Mouse (Mus musculus): ENCODE data around the gene Arid1b. TPM values are rescaled to one million over a fixed set of nuclear protein-coding genes. Genes with fewer than 3 reads are reported as not detected.

The Arid1b gene
- polyA plus RNA-seq, 1 experiment from 2014 or later = 8.7 TPM

DNA sequence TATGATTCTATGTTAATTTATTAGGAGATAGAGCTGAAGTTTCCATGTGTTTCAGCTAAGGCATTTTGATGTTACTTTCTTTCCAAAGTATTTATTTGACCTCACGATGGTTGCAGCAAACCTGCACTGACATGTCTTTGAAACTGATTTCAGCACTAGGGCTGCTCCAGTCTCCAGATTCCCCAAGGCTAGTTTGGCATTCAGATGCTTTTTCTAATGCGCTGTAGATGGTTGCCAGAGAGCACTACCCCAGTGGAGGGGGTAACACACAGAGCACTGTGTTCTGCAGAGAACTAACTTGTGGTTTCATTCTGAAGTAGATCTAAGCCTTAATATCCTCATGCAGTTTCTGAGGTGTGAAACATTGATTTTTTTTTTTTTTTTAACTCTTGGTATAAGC is 250.4 kb downstream of the Arid1b start:
- no peak overlapping the region for H3K4me3 ChIP-seq (ENCODE audit: control insufficient read depth in 1 of 2, insufficient read depth in 1 of 2, low read depth in 1 of 2, low read length in 2 of 2)
- no peak overlapping the region for H3K4me2 ChIP-seq (ENCODE audit: low read length)
- peaks cover 23 to 38% of the 10 kb centered on the region in 2 experiments for H3K4me1 ChIP-seq (ENCODE audit: control insufficient read depth in 2 of 2, insufficient read depth in 2 of 2, low read length in 2 of 2)
- H3K36me3 ChIP-seq (ENCODE audit: control insufficient read depth, insufficient read depth, low read length) = no peaks in the 10 kb centered on the region
- no peaks in the 10 kb centered on the region for H3K27me3 ChIP-seq (ENCODE audit: control insufficient read depth, insufficient read depth, low read length)
- H3K9me3 ChIP-seq (ENCODE audit: control insufficient read depth, low read length) = no peaks in the 10 kb centered on the region
- ATAC-seq (ENCODE audit: insufficient number of reproducible peaks, insufficient read depth, low FRiP score, low read depth) = no peak
- WGBS = 86% methylated on average over 2 of the region's 2 CpGs
- H3K27ac ChIP-seq (replicated peaks in 1 of 2; ENCODE audit: control insufficient read depth in 1 of 2, insufficient read depth in 1 of 2, low read depth in 2 of 2, low read length in 2 of 2) = no peak overlapping the region
- no peak overlapping the region for H3K9ac ChIP-seq (ENCODE audit: low read length)

DNA sequence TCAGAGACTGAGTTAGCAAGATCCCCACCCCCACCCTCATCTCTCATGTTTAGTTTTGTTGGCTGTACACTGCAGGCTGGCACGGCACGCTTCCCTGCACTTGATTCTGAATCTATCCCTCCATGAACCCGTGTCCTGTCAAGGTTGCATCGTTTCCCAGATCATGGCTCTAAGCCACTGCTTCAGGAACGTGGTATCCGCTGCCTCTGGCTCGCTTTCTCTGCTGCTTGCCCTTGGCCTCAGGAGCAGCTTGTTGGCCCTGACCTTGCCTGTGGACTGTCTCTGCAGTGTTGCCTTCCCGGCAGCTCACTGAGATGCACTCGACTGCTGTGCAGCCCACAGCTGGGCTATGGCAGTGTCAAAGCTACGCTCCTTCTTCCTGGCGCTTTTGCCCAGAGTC is 252.6 kb downstream of the Arid1b start:
- Histone ChIP-seq H3K9me3 (ENCODE audit: control insufficient read depth, low read length) (no peaks in the 10 kb centered on the region), H3K4me2 (ENCODE audit: low read length) (0 out of 2 replicates have a peak overlapping the region, but pooled peaks have one; percentile 4), H3K27ac (replicated peaks in 1 of 2; ENCODE audit: control insufficient read depth in 1 of 2, insufficient read depth in 1 of 2, low read depth in 2 of 2, low read length in 2 of 2) (peak overlapping the region; percentile 4 to 56; a peak in 3 of 4 replicates), H3K4me1 (ENCODE audit: control insufficient read depth in 2 of 2, insufficient read depth in 2 of 2, low read length in 2 of 2) (peaks cover 23 to 37% of the 10 kb centered on the region in 2 experiments), H3K36me3 (ENCODE audit: control insufficient read depth, insufficient read depth, low read length) (no peaks in the 10 kb centered on the region), H3K27me3 (ENCODE audit: control insufficient read depth, insufficient read depth, low read length) (no peaks in the 10 kb centered on the region), H3K9ac (ENCODE audit: low read length) (no peak overlapping the region), H3K4me3 (ENCODE audit: control insufficient read depth in 1 of 2, insufficient read depth in 1 of 2, low read depth in 1 of 2, low read length in 2 of 2) (no peak overlapping the region)
- ATAC-seq (ENCODE audit: insufficient number of reproducible peaks, insufficient read depth, low FRiP score, low read depth) = no peak
- WGBS = 41% methylated on average over 11 of the region's 11 CpGs

DNA sequence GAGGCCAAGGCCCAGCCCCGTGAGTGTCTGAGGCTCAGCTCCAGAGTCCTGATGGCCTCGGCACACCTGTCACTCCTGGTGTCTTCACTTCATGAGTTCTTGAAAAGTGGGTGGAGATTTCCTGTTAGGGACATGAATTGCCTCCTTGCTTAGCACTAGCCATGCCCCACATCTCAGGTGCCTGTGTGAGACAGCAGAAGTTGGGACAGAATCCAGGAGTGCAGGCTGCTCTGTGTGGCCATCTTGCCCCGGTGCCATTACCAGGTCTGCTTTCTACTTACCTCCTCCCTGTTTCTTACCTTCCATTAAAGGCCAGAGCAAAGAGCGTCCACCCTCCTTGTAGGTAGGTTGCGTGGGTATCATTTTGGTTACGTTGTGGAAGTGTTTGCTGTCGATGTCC is 253.1 kb downstream of the Arid1b start:
- Histone ChIP-seq H3K9ac (ENCODE audit: low read length) (no peak overlapping the region), H3K4me3 (ENCODE audit: control insufficient read depth in 1 of 2, insufficient read depth in 1 of 2, low read depth in 1 of 2, low read length in 2 of 2) (no peak overlapping the region), H3K4me2 (ENCODE audit: low read length) (no peak overlapping the region), H3K9me3 (ENCODE audit: control insufficient read depth, low read length) (no peaks in the 10 kb centered on the region), H3K27me3 (ENCODE audit: control insufficient read depth, insufficient read depth, low read length) (no peaks in the 10 kb centered on the region), H3K27ac (replicated peaks in 1 of 2; ENCODE audit: control insufficient read depth in 1 of 2, insufficient read depth in 1 of 2, low read depth in 2 of 2, low read length in 2 of 2) (peak overlapping the region in 1 of 2 experiments; percentile 56; a peak in 2 of 4 replicates), H3K4me1 (ENCODE audit: control insufficient read depth in 2 of 2, insufficient read depth in 2 of 2, low read length in 2 of 2) (peaks cover 23 to 37% of the 10 kb centered on the region in 2 experiments), H3K36me3 (ENCODE audit: control insufficient read depth, insufficient read depth, low read length) (no peaks in the 10 kb centered on the region)
- 78% methylated on average over 7 of the region's 7 CpGs for WGBS
- ATAC-seq (ENCODE audit: insufficient number of reproducible peaks, insufficient read depth, low FRiP score, low read depth) = no peak

DNA sequence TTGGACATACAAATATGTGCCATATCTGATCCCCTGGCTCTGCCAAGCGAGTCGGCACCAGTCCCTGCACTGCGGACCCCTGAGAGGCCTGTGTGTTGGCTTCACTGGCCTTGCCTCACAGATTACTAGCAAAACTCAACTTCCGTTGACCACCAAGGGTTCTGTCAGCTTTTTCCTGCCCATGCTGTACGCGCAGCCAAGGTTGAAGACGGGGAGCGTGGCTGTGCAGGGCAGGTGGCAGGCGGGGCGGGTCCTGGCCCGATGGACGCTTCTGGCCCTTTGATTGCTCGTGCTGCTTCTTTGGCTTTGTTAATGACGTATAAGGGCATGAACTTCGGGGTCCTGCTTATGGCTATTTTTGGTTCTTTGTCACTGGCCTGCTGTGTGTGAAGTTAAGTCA is 253.6 kb downstream of the Arid1b start:
- Histone ChIP-seq H3K27ac (replicated peaks in 1 of 2; ENCODE audit: control insufficient read depth in 1 of 2, insufficient read depth in 1 of 2, low read depth in 2 of 2, low read length in 2 of 2) (peak overlapping the region; percentile 4 to 75; a peak in 3 of 4 replicates), H3K4me3 (ENCODE audit: control insufficient read depth in 1 of 2, insufficient read depth in 1 of 2, low read depth in 1 of 2, low read length in 2 of 2) (no peak overlapping the region), H3K27me3 (ENCODE audit: control insufficient read depth, insufficient read depth, low read length) (no peaks in the 10 kb centered on the region), H3K36me3 (ENCODE audit: control insufficient read depth, insufficient read depth, low read length) (no peaks in the 10 kb centered on the region), H3K9ac (ENCODE audit: low read length) (no peak overlapping the region), H3K4me2 (ENCODE audit: low read length) (no peak overlapping the region), H3K9me3 (ENCODE audit: control insufficient read depth, low read length) (no peaks in the 10 kb centered on the region), H3K4me1 (ENCODE audit: control insufficient read depth in 2 of 2, insufficient read depth in 2 of 2, low read length in 2 of 2) (peaks cover 23 to 37% of the 10 kb centered on the region in 2 experiments)
- WGBS = 52% methylated on average over 15 of the region's 15 CpGs
- ATAC-seq (ENCODE audit: insufficient number of reproducible peaks, insufficient read depth, low FRiP score, low read depth) = no peak

DNA sequence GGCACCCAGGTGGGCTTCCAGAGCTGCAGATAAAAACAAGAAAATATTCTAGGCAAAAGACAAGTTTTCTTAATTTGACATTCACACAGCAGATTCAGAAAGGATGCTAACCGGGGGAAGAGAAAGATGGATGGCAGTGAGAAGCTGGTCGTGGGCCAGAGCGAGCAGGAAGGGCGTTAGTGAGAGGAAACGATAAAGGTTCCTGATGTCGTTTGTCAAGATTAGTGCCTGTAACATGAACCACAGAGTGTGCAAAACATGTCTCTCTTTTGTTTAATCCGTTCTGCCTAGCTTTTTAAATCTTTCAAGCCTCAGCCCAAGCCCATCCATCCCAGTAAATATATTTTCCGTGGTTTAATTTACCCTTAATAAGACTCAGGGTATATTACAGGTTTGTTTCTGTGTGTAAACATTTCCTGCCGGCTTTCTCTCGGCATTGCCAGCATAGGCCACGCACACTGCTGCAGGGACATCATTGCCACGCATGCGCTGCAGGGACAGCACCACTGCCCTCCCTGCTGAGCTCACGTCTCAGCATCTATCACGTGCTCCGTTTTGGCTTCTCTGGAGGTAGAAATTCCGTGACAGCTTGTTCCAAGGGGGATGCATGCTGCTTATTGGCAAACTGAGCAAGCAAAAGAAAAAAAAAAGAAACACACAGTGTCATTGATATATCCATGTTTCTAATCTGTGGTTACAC is 255.0 kb downstream of the Arid1b start:
- Histone ChIP-seq H3K27me3 (ENCODE audit: control insufficient read depth, insufficient read depth, low read length) (no peaks in the 10 kb centered on the region), H3K27ac (replicated peaks in 1 of 2; ENCODE audit: control insufficient read depth in 1 of 2, insufficient read depth in 1 of 2, low read depth in 2 of 2, low read length in 2 of 2) (peak overlapping the region; percentile 60 to 75), H3K4me2 (ENCODE audit: low read length) (peak overlapping the region; percentile 26), H3K4me1 (ENCODE audit: control insufficient read depth in 2 of 2, insufficient read depth in 2 of 2, low read length in 2 of 2) (peaks cover 23 to 37% of the 10 kb centered on the region in 2 experiments), H3K9ac (ENCODE audit: low read length) (no peak overlapping the region), H3K4me3 (ENCODE audit: control insufficient read depth in 1 of 2, insufficient read depth in 1 of 2, low read depth in 1 of 2, low read length in 2 of 2) (no peak overlapping the region), H3K9me3 (ENCODE audit: control insufficient read depth, low read length) (no peaks in the 10 kb centered on the region), H3K36me3 (ENCODE audit: control insufficient read depth, insufficient read depth, low read length) (no peaks in the 10 kb centered on the region)
- WGBS = 43% methylated on average over 17 of the region's 17 CpGs
- ATAC-seq (ENCODE audit: insufficient number of reproducible peaks, insufficient read depth, low FRiP score, low read depth) = no peak; the same call in 1 of the 2 replicates

DNA sequence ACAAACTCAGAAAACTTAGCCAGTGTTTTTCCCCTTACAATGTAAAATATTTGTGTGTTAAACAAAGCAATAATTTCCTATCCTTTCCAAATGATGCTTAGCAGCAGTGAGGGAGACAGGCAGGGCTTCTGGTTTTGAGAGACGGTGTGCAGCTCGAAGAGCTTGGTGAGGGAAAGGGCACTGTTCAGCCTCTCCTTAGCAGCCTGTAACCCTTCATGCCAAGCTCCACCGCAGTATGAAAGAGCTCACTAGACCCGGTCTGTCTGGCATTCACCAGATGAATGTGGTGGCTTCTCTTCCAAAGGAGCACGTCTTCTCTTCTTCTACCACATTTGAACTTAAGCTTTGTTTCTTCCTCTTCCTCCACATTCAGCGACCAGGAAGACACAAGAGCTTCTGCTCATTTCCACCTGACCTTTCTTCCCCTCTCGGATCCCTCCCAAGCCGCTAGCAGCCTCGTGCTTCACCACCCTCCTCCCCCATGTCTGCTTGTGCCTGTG is 255.6 kb downstream of the Arid1b start:
- 74% methylated on average over 9 of the region's 9 CpGs for WGBS
- Histone ChIP-seq H3K9ac (ENCODE audit: low read length) (no peak overlapping the region), H3K4me3 (ENCODE audit: control insufficient read depth in 1 of 2, insufficient read depth in 1 of 2, low read depth in 1 of 2, low read length in 2 of 2) (no peak overlapping the region), H3K27me3 (ENCODE audit: control insufficient read depth, insufficient read depth, low read length) (no peaks in the 10 kb centered on the region), H3K4me1 (ENCODE audit: control insufficient read depth in 2 of 2, insufficient read depth in 2 of 2, low read length in 2 of 2) (peaks cover 23 to 37% of the 10 kb centered on the region in 2 experiments), H3K9me3 (ENCODE audit: control insufficient read depth, low read length) (no peaks in the 10 kb centered on the region), H3K4me2 (ENCODE audit: low read length) (no peak overlapping the region), H3K27ac (replicated peaks in 1 of 2; ENCODE audit: control insufficient read depth in 1 of 2, insufficient read depth in 1 of 2, low read depth in 2 of 2, low read length in 2 of 2) (peak overlapping the region in 1 of 2 experiments; percentile 75; a peak in 2 of 4 replicates), H3K36me3 (ENCODE audit: control insufficient read depth, insufficient read depth, low read length) (no peaks in the 10 kb centered on the region)
- ATAC-seq (ENCODE audit: insufficient number of reproducible peaks, insufficient read depth, low FRiP score, low read depth) = no peak

DNA sequence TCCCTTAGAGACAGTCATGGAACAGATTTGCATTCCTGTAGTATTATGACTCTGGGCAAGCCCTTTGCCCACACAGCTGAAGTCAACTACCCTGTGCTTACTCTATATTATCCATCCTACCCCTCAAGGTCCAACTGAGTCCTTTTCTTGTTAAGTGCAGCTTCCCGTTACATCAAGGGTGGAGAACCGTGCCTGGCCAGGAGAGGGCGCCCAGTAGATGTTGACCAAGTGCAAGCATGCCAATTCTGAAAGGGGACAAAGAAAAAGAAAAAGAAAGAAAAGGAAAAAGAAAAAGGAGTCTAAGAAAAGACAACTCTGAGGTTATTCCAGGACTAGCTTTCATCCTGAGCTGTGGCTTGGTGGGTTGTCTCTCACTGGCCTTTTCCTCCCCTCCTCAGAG is 258.3 kb downstream of the Arid1b start:
- Histone ChIP-seq H3K4me1 (ENCODE audit: control insufficient read depth in 2 of 2, insufficient read depth in 2 of 2, low read length in 2 of 2) (peaks cover 13 to 23% of the 10 kb centered on the region in 2 experiments), H3K9ac (ENCODE audit: low read length) (no peak overlapping the region), H3K4me3 (ENCODE audit: control insufficient read depth in 1 of 2, insufficient read depth in 1 of 2, low read depth in 1 of 2, low read length in 2 of 2) (no peak overlapping the region), H3K36me3 (ENCODE audit: control insufficient read depth, insufficient read depth, low read length) (no peaks in the 10 kb centered on the region), H3K9me3 (ENCODE audit: control insufficient read depth, low read length) (no peaks in the 10 kb centered on the region), H3K4me2 (ENCODE audit: low read length) (no peak overlapping the region), H3K27ac (replicated peaks in 1 of 2; ENCODE audit: control insufficient read depth in 1 of 2, insufficient read depth in 1 of 2, low read depth in 2 of 2, low read length in 2 of 2) (no peak overlapping the region), H3K27me3 (ENCODE audit: control insufficient read depth, insufficient read depth, low read length) (no peaks in the 10 kb centered on the region)
- 18% methylated on average over 3 of the region's 3 CpGs for WGBS
- ATAC-seq (ENCODE audit: insufficient number of reproducible peaks, insufficient read depth, low FRiP score, low read depth) = no peak

All from heart, embryonic 14.5 days (tissue).